Mouse (Mus musculus): ENCODE measurements around the gene Akt3. TPM values are rescaled to one million over a fixed set of nuclear protein-coding genes. Genes with fewer than 3 reads are reported as not detected.

Akt3 gene
- polyA plus RNA-seq, 1 experiment, result 8.7 TPM

GRCm38 (mm10) chr1:177089048-177089447 is 169.0 kb downstream of the Akt3 start:
- no peak for TF ChIP-seq E2F4 (IDR thresholded peaks at IDR 0.05; ENCODE audit: insufficient read depth)
- no peak for TF ChIP-seq SRF (IDR thresholded peaks at IDR 0.05; ENCODE audit: control insufficient read depth, insufficient read length, low read depth)
- no peak for TF ChIP-seq CEBPB (IDR thresholded peaks at IDR 0.05; ENCODE audit: insufficient read depth, poor library complexity, severe bottlenecking)
- no peak for TF ChIP-seq MYOG (IDR thresholded peaks at IDR 0.05; ENCODE audit: control insufficient read depth in 1 of 3, insufficient read depth in 1 of 3, insufficient read length in 2 of 3, low read depth in 2 of 3)
- TF ChIP-seq POLR2AphosphoS2 (IDR thresholded peaks at IDR 0.05; ENCODE audit: insufficient read length, low read depth), result no peak
- TF ChIP-seq TCF3 (IDR thresholded peaks at IDR 0.05; ENCODE audit: insufficient read length, low read depth), result no peak
- TF ChIP-seq REST (IDR thresholded peaks at IDR 0.05; ENCODE audit: insufficient read depth, insufficient read length), result no peak
- TF ChIP-seq POLR2A (IDR thresholded peaks at IDR 0.05; ENCODE audit: insufficient read length, low read depth), result no peak
- no peak for TF ChIP-seq TCF12 (IDR thresholded peaks at IDR 0.05; ENCODE audit: insufficient read depth, poor library complexity, severe bottlenecking)
- no peak for TF ChIP-seq MAX (IDR thresholded peaks at IDR 0.05; ENCODE audit: low read depth)
- no peak for TF ChIP-seq MYOD1 (IDR thresholded peaks at IDR 0.05; ENCODE audit: control insufficient read depth in 1 of 3, insufficient read length in 2 of 3, low read depth in 2 of 3)
- TF ChIP-seq USF1 (IDR thresholded peaks at IDR 0.05; ENCODE audit: low read depth), result no peak
- Histone ChIP-seq H3K4me3 (no peak overlapping the region), H3K79me2 (ENCODE audit: control insufficient read depth, insufficient read depth) (peaks cover 4% of the 10 kb centered on the region), H3K27me3 (ENCODE audit: control insufficient read depth, insufficient read depth, insufficient read length) (no peaks in the 10 kb centered on the region), H3ac (ENCODE audit: control insufficient read depth, insufficient read length) (no peak overlapping the region), H3K36me3 (ENCODE audit: control insufficient read depth, insufficient read depth) (no peaks in the 10 kb centered on the region), H3K4me2 (ENCODE audit: low read depth) (no peak overlapping the region)

GRCm38 (mm10) chr1:177081957-177082645 is 175.9 kb downstream of the Akt3 start:
- H3K79me2 ChIP-seq (ENCODE audit: control insufficient read depth, insufficient read depth), result peaks cover 4% of the 10 kb centered on the region
- no peak overlapping the region for H3ac ChIP-seq (ENCODE audit: control insufficient read depth, insufficient read length)
- H3K36me3 ChIP-seq (ENCODE audit: control insufficient read depth, insufficient read depth), result no peaks in the 10 kb centered on the region
- no peak overlapping the region for H3K4me3 ChIP-seq
- no peaks in the 10 kb centered on the region for H3K27me3 ChIP-seq (ENCODE audit: control insufficient read depth, insufficient read depth, insufficient read length)
- no peak for TF ChIP-seq MAX (IDR thresholded peaks at IDR 0.05; ENCODE audit: low read depth)
- TF ChIP-seq POLR2A (IDR thresholded peaks at IDR 0.05; ENCODE audit: insufficient read length, low read depth), result no peak
- TF ChIP-seq MYOD1 (IDR thresholded peaks at IDR 0.05; ENCODE audit: control insufficient read depth in 1 of 3, insufficient read length in 2 of 3, low read depth in 2 of 3), result peak in 1 of 3 experiments; percentile 6
- no peak overlapping the region for H3K4me2 ChIP-seq (ENCODE audit: low read depth)

GRCm38 (mm10) chr1:177069161-177069560 is 188.8 kb downstream of the Akt3 start:
- Histone ChIP-seq H3K27me3 (ENCODE audit: control insufficient read depth, insufficient read depth, insufficient read length) (no peaks in the 10 kb centered on the region), H3K4me3 (no peak overlapping the region), H3ac (ENCODE audit: control insufficient read depth, insufficient read length) (no peak overlapping the region), H3K36me3 (ENCODE audit: control insufficient read depth, insufficient read depth) (no peaks in the 10 kb centered on the region), H3K4me2 (ENCODE audit: low read depth) (no peak overlapping the region), H3K79me2 (ENCODE audit: control insufficient read depth, insufficient read depth) (no peaks in the 10 kb centered on the region)
- TF ChIP-seq TCF3 (IDR thresholded peaks at IDR 0.05; ENCODE audit: insufficient read length, low read depth) (no peak), MYOD1 (IDR thresholded peaks at IDR 0.05; ENCODE audit: control insufficient read depth in 1 of 3, insufficient read length in 2 of 3, low read depth in 2 of 3) (no peak), MAX (IDR thresholded peaks at IDR 0.05; ENCODE audit: low read depth) (no peak), POLR2AphosphoS2 (IDR thresholded peaks at IDR 0.05; ENCODE audit: insufficient read length, low read depth) (no peak), SRF (IDR thresholded peaks at IDR 0.05; ENCODE audit: control insufficient read depth, insufficient read length, low read depth) (no peak), POLR2A (IDR thresholded peaks at IDR 0.05; ENCODE audit: insufficient read length, low read depth) (no peak), USF1 (IDR thresholded peaks at IDR 0.05; ENCODE audit: low read depth) (no peak), TCF12 (IDR thresholded peaks at IDR 0.05; ENCODE audit: insufficient read depth, poor library complexity, severe bottlenecking) (no peak), CEBPB (IDR thresholded peaks at IDR 0.05; ENCODE audit: insufficient read depth, poor library complexity, severe bottlenecking) (no peak), E2F4 (IDR thresholded peaks at IDR 0.05; ENCODE audit: insufficient read depth) (no peak), MYOG (IDR thresholded peaks at IDR 0.05; ENCODE audit: control insufficient read depth in 1 of 3, insufficient read depth in 1 of 3, insufficient read length in 2 of 3, low read depth in 2 of 3) (no peak), REST (IDR thresholded peaks at IDR 0.05; ENCODE audit: insufficient read depth, insufficient read length) (no peak)

- Histone ChIP-seq H3K79me2 (ENCODE audit: control insufficient read depth, insufficient read depth) (no peaks in the 10 kb centered on the region), H3K27me3 (ENCODE audit: control insufficient read depth, insufficient read depth, insufficient read length) (no peaks in the 10 kb centered on the region), H3K36me3 (ENCODE audit: control insufficient read depth, insufficient read depth) (peaks cover 3% of the 10 kb centered on the region), H3K4me3 (no peak overlapping the region), H3K4me2 (ENCODE audit: low read depth) (no peak overlapping the region), H3ac (ENCODE audit: control insufficient read depth, insufficient read length) (no peak overlapping the region)
- TF ChIP-seq USF1 (IDR thresholded peaks at IDR 0.05; ENCODE audit: low read depth), result no peak
- TF ChIP-seq E2F4 (IDR thresholded peaks at IDR 0.05; ENCODE audit: insufficient read depth), result no peak
- no peak for TF ChIP-seq TCF12 (IDR thresholded peaks at IDR 0.05; ENCODE audit: insufficient read depth, poor library complexity, severe bottlenecking)
Observed at GRCm38 (mm10) chr1:177067123-177067646, 190.8 kb downstream of the Akt3 start.

- peaks cover 5% of the 10 kb centered on the region for H3K36me3 ChIP-seq (ENCODE audit: control insufficient read depth, insufficient read depth)
- TF ChIP-seq CEBPB (IDR thresholded peaks at IDR 0.05; ENCODE audit: insufficient read depth, poor library complexity, severe bottlenecking) (no peak), POLR2A (IDR thresholded peaks at IDR 0.05; ENCODE audit: insufficient read length, low read depth) (no peak), POLR2AphosphoS2 (IDR thresholded peaks at IDR 0.05; ENCODE audit: insufficient read length, low read depth) (no peak), MYOG (IDR thresholded peaks at IDR 0.05; ENCODE audit: control insufficient read depth in 1 of 3, insufficient read depth in 1 of 3, insufficient read length in 2 of 3, low read depth in 2 of 3) (no peak)
- no peak overlapping the region for H3ac ChIP-seq (ENCODE audit: control insufficient read depth, insufficient read length)
- H3K4me3 ChIP-seq, result no peak overlapping the region
- H3K27me3 ChIP-seq (ENCODE audit: control insufficient read depth, insufficient read depth, insufficient read length), result no peaks in the 10 kb centered on the region
- H3K4me2 ChIP-seq (ENCODE audit: low read depth), result no peak overlapping the region
- no peaks in the 10 kb centered on the region for H3K79me2 ChIP-seq (ENCODE audit: control insufficient read depth, insufficient read depth)
Observed at GRCm38 (mm10) chr1:177065732-177066131, 192.3 kb downstream of the Akt3 start.

Measured in myocyte (in vitro differentiated cells).